Mouse (Mus musculus) neural tube, embryonic 13.5 days (tissue): Measurements from ENCODE around the gene Cd69. TPM values are rescaled to one million over a fixed set of nuclear protein-coding genes. Genes with fewer than 3 reads are reported as not detected.

Experiments used
- ATAC-seq: fragments of 200-750 bp; cut with Nextera tagmentation; 2 replicates; pipeline ENCODE4 v1.8.0; 2017; ENCODE audit warnings: low read depth, mild to moderate bottlenecking, moderate TSS enrichment, moderate library complexity
- H3K27ac ChIP-seq: fragments of 300-500 bp; sonication (generic); replicated peaks from 2 replicates; pipeline ENCODE4 v1.5.1; 2015; ENCODE audit warnings: moderate library complexity, mild to moderate bottlenecking, inconsistent platforms
- H3K27me3 ChIP-seq: fragments of 300-500 bp; sonication (generic); 2 replicates; pipeline ENCODE4 v1.6.1; 2015; ENCODE audit warnings: mild to moderate bottlenecking, inconsistent platforms
- H3K36me3 ChIP-seq: fragments of 300-500 bp; sonication (generic); 2 replicates; pipeline ENCODE4 v1.6.1; 2015; ENCODE audit warnings: mild to moderate bottlenecking, inconsistent platforms
- H3K4me1 ChIP-seq: fragments of 300-500 bp; sonication (generic); replicated peaks from 2 replicates; pipeline ENCODE4 v1.6.1; 2015; ENCODE audit warnings: inconsistent platforms
- H3K4me2 ChIP-seq: fragments of 300-500 bp; sonication (generic); 2 replicates; pipeline ENCODE4 v1.6.1; 2015; ENCODE audit warnings: inconsistent platforms, mild to moderate bottlenecking, moderate library complexity
- H3K4me3 ChIP-seq: fragments of 300-500 bp; sonication (generic); 2 replicates; pipeline ENCODE4 v1.5.1; 2015; ENCODE audit warnings: mild to moderate bottlenecking, inconsistent platforms
- H3K9ac ChIP-seq: fragments of 300-500 bp; sonication (generic); 2 replicates; pipeline ENCODE4 v1.6.1; 2015; ENCODE audit warnings: moderate library complexity, mild to moderate bottlenecking, inconsistent platforms
- H3K9me3 ChIP-seq: fragments of 300-500 bp; sonication (generic); 2 replicates; pipeline ENCODE4 v1.6.1; 2016; ENCODE audit warnings: inconsistent platforms
- WGBS: fragments of 180-500 bp; shearing (Covaris S2); methylation state at CpG from one replicate; pipeline ENCODE4 v1.1.7; 2015; 5-methylcytosine and 5-hydroxymethylcytosine counted together
- polyA plus RNA-seq: library from polyadenylated mRNA; unstranded; fragments of >200 nt; fragmentation: Nextera tagmentation; extraction: Ambion mirVana; gene quantifications from 2 replicates; pipeline ENCODE4 v1.2.1, GENCODE M21; 2015

The Cd69 gene
- polyA plus RNA-seq, 1 experiment from 2014 or later = not detected

DNA sequence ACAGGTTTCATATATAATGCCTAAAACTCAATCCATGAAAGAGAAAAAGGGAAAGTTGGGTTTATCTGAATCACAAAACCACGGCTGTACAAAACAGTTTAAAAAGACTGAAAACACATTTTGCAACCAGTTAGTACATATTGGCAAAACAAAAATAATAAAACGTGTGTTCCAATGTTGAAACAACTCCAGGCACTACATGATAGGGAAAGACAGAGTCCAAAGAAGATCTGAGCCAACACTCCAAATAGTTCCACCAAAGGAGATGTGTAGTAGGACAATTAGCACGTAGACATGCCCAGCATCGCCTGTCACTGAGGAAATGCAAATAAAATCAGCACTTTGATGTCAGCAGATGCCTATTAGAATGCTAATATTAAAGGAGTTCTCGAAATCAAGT, 33.8 kb downstream of the Cd69 start:
- Histone ChIP-seq H3K9me3 (no peaks in the 10 kb centered on the region), H3K27ac (no peak overlapping the region), H3K36me3 (no peaks in the 10 kb centered on the region), H3K4me1 (peaks cover 3% of the 10 kb centered on the region; the same call in 1 of the 2 replicates), H3K27me3 (no peaks in the 10 kb centered on the region), H3K4me2 (no peak overlapping the region), H3K9ac (no peak overlapping the region), H3K4me3 (no peak overlapping the region)
- ATAC-seq = no peak
- 70% methylated on average over 5 of the region's 5 CpGs for WGBS

DNA sequence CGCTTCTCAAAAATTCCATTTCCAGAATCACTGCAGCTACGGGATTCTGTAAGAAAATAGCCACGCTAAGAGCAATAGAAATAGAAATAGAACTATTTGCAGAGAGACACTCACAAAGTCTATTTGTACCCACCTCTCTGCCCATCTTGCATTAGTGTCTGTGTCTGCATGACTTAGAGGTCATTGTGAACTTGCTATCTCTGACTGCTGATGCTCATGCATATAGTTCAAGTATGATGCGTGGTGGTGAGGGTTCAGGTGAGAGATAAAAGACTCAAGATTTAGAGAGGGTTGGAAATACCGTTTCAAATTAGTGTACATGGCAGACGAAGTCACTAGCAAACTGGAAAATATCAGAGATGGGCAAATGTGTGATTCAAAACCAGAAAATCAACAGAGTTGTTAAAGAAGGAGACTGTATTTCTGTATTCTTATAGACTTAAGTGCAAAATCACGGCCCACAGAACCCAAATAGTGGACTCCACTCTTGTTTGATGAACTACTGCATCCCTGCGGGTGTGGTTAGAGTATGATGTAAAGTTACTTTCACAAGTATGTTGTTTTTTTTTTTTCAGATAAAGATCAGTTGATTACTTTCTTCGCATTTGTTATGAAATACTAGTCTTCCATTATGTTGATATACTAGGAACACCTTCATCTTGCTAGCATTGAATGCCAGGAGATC, 35.5 kb downstream of the Cd69 start:
- Histone ChIP-seq H3K27ac (no peak overlapping the region), H3K4me2 (no peak overlapping the region), H3K4me3 (no peak overlapping the region), H3K27me3 (no peaks in the 10 kb centered on the region), H3K4me1 (peaks cover 3% of the 10 kb centered on the region; the same call in 1 of the 2 replicates), H3K9me3 (no peaks in the 10 kb centered on the region), H3K9ac (no peak overlapping the region), H3K36me3 (no peaks in the 10 kb centered on the region)
- 88% methylated on average over 9 of the region's 9 CpGs for WGBS
- ATAC-seq = no peak

GRCm38 (mm10) chr6:129238275-129239038, 36.8 kb downstream of the Cd69 start:
- peak; percentile 82 for ATAC-seq
- Histone ChIP-seq H3K4me1 (peaks cover 3% of the 10 kb centered on the region; the same call in 1 of the 2 replicates), H3K27me3 (no peaks in the 10 kb centered on the region), H3K9ac (peak overlapping the region; percentile 41), H3K9me3 (no peaks in the 10 kb centered on the region), H3K27ac (no peak overlapping the region), H3K36me3 (no peaks in the 10 kb centered on the region), H3K4me2 (peak overlapping the region; percentile 65), H3K4me3 (peak overlapping the region; percentile 46)
- 13% methylated on average over 14 of the region's 14 CpGs for WGBS

DNA sequence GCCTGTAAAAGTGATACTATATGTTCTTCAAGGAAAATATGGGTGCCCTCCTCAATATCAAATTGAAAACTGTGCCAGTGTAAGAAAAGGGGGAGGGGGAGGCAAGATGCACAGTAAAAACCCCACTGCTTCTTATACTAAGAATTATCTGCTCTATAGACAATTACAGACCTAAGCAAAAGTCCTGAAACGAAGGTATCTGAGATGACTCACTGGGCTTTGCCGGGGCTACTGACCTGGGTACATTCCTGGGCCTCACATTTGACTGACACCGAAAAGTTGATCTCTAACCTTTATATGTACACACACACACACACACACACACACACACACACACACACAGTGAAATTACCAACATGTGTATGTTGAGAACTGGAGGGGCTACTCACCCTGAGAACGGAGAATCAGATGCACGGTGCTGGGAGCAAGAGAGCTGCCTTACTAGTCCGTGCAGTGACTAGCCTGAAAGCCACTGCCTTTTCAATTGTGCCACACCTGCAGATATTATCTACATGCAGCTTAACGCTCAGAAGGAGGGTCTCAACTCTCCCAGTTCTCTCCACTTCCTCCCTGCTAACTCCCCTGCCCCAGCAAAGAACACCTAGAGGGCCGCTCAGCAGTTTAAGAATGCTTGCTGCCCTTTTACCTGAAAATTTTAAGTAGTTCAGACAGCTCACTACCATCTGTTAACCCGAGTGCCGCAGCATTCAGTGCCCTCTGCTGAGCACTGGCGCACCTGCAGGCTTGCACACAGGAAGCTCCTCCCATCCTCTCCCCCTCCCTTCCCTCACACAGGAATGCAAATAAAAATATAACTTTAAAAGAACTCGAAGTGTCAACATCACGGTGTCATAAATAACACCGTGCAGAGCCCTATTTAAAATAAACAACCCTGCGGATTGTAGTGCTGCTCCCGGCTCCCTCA, 37.6 kb downstream of the Cd69 start:
- peaks cover 3% of the 10 kb centered on the region; the same call in 1 of the 2 replicates for H3K4me1 ChIP-seq
- peak overlapping the region; percentile 65 for H3K4me2 ChIP-seq
- no peaks in the 10 kb centered on the region for H3K9me3 ChIP-seq
- H3K27me3 ChIP-seq = no peaks in the 10 kb centered on the region
- no peaks in the 10 kb centered on the region for H3K36me3 ChIP-seq
- H3K4me3 ChIP-seq = peak overlapping the region; percentile 46
- WGBS = 23% methylated on average over 16 of the region's 16 CpGs
- no peak overlapping the region for H3K27ac ChIP-seq
- peak; percentile 98 for ATAC-seq
- H3K9ac ChIP-seq = peak overlapping the region; percentile 41

DNA sequence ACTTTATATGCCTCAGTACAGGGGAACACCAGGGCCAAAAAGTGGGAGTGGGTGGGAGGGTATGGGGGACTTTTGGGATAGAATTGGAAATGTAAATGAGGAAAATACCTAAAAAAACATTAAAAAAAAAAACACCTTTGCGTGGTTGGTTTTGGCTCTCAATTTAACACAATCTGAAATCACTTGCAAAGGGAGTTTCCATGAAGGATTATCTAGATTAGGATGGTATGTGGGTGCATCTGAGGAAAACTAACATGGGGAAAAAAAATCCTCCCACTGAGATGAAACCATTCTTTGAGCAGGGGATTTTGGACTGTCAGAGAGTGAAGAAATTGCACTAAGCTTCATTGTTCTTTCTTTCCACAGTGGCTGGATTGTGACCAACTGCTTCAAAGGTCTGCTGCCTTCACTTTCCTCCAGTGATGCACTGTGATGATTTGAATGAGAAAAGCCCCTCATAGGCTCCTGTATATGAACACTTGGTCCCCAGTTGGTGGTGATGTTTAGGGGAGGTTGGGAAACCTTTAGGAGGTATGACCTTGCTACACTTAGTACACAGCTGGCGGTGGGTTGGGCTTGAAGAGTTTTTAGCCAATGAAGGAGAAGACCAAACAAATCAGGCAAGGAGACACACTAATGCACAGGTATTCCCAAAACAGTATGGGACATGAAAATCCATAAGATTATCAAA, 38.4 kb downstream of the Cd69 start:
- H3K4me1 ChIP-seq = peaks cover 3% of the 10 kb centered on the region; the same call in 1 of the 2 replicates
- H3K27ac ChIP-seq = no peak overlapping the region
- H3K27me3 ChIP-seq = no peaks in the 10 kb centered on the region
- H3K9me3 ChIP-seq = no peaks in the 10 kb centered on the region
- no peak overlapping the region for H3K4me3 ChIP-seq
- H3K36me3 ChIP-seq = no peaks in the 10 kb centered on the region
- no peak overlapping the region for H3K9ac ChIP-seq
- 88% methylated on average over 2 of the region's 2 CpGs for WGBS
- no peak overlapping the region for H3K4me2 ChIP-seq
- no peak for ATAC-seq

DNA sequence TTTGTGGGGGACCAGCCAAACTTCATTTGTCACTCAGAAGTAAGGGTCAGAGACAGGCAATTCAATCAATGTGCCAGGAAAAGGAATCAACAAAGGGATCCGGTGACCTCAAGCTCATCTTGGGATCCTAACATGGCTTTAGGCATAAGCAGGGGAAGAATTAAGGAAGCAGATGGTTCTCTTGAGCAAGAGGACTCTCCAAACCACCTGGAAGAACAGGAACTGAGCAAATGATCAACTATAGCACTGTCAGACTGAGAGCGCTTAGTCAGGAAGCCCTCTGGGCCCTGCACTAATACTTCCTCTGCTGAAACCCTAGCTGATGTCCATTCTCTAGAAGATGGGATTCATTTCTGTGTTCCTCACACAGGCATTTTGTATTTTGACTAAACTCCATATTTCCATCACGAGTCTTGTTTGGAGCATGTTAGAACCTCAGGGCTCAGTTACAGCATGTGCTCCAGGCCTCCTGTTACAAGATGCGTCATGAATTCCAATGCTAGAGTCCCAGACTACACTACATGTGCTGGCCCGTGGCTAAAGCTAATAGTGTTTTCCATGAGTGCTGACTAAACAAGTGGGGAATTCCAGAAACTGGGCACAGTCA, 39.3 kb downstream of the Cd69 start:
- Histone ChIP-seq H3K4me1 (peaks cover 3% of the 10 kb centered on the region; the same call in 1 of the 2 replicates), H3K9ac (no peak overlapping the region), H3K27ac (no peak overlapping the region), H3K4me3 (no peak overlapping the region), H3K27me3 (no peaks in the 10 kb centered on the region), H3K4me2 (no peak overlapping the region), H3K9me3 (no peaks in the 10 kb centered on the region), H3K36me3 (no peaks in the 10 kb centered on the region)
- 89% methylated on average over 5 of the region's 5 CpGs for WGBS
- no peak for ATAC-seq

DNA sequence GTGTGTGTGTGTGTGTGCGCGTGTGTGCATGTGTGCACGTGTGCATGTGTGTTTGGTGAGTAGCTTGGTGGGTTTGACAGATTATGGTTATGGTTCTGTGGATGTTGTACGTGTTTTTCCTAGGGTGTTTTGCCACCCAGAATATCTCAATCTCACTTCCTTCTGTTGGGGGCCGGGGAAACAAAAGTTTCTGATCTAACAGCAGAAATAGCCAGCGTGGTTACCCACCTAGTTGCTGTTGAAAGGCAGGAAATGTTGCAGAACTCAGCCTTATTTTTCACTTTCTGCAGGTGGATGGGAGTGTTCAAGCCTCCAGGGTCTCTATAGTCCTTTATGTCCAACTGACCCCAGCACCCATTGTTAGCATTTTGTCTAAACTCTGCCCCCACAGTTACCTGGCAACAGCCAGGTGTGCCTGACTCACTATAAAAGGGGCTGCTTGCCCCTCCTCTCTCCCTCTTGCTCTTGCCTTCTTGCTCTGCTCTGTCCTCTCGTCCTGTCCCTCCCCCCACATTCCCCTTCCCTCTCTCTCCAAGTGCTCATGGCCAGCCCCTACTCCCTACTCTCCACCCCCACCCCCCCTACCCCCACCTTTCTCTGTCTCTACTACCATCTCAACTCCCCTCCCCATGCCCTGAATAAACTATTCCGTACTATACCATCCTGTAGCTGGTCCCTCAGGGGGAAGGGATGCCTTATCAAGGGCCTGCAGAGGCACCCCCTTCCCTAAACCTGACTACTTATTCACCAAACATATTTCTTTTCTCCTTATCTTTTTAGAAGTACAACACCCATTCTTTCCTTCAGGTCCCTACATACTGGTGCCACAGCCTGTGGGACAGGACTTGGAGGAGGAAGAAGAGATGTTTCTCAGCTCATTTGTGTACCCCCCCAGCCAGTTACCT, 40.5 kb downstream of the Cd69 start:
- Histone ChIP-seq H3K9me3 (no peaks in the 10 kb centered on the region), H3K4me3 (no peak overlapping the region), H3K9ac (no peak overlapping the region), H3K27me3 (no peaks in the 10 kb centered on the region), H3K4me2 (no peak overlapping the region), H3K27ac (no peak overlapping the region), H3K36me3 (no peaks in the 10 kb centered on the region), H3K4me1 (peaks cover 3% of the 10 kb centered on the region; the same call in 1 of the 2 replicates)
- ATAC-seq = no peak
- WGBS = 75% methylated on average over 8 of the region's 8 CpGs

GRCm38 (mm10) chr6:129233955-129234369, 41.3 kb downstream of the Cd69 start:
- no peak for ATAC-seq
- H3K4me1 ChIP-seq = peaks cover 3% of the 10 kb centered on the region; the same call in 1 of the 2 replicates
- WGBS = 91% methylated on average over 11 of the region's 18 CpGs
- H3K9ac ChIP-seq = no peak overlapping the region
- no peaks in the 10 kb centered on the region for H3K36me3 ChIP-seq
- H3K27me3 ChIP-seq = no peaks in the 10 kb centered on the region
- no peak overlapping the region for H3K4me3 ChIP-seq
- no peak overlapping the region for H3K4me2 ChIP-seq
- no peak overlapping the region for H3K27ac ChIP-seq
- H3K9me3 ChIP-seq = no peaks in the 10 kb centered on the region

DNA sequence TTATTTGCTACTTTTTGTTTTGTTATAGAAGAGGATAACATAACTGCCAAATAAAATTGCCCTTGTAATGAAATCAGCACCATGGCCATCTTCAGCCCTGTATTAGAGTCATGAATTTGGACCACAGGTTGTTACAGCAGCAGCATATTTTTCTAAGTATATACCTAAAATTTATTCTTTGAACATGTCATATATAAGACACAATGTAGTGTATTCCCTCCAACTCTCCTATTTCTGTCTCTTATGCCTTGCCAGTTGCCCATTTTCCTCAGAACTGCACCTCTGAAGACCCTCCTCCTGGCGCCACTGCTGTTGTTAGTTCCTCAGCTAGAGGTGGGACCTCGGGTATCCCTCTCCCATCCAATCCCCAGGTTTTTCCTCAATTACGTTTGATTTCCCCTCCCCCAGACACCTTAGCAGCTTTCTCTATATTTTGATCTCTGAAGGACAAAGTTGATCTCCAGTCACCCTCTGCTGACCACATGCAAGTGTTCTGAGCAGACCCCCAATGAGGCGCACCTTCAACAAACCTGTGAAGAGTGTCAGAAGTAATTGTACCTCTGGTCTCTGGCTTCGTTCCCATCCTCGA, 41.8 kb downstream of the Cd69 start:
- WGBS = 88% methylated on average over 6 of the region's 6 CpGs
- Histone ChIP-seq H3K27ac (no peak overlapping the region), H3K36me3 (no peaks in the 10 kb centered on the region), H3K4me2 (no peak overlapping the region), H3K9me3 (no peaks in the 10 kb centered on the region), H3K9ac (no peak overlapping the region), H3K4me1 (peaks cover 3% of the 10 kb centered on the region; the same call in 1 of the 2 replicates), H3K27me3 (no peaks in the 10 kb centered on the region), H3K4me3 (no peak overlapping the region)
- no peak for ATAC-seq

DNA sequence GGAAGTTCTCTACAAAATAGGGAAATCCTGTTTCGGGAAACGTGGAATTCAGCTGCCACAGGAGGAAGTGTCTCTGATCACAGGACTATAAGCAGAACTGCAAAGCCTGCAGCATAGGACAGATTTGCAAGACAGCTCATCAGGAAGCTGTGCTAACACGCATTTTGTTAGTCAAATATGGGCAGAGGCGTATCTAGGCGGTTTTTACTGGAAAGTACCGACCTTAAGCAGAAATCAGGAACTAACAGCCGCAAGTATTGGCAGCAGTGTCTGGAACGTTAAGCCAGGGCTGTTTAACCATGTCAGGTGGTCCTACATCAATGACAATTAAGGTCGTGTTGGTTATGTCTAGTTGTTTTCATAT, 42.4 kb downstream of the Cd69 start:
- Histone ChIP-seq H3K4me2 (no peak overlapping the region), H3K27me3 (no peaks in the 10 kb centered on the region), H3K9ac (no peak overlapping the region), H3K36me3 (no peaks in the 10 kb centered on the region), H3K9me3 (no peaks in the 10 kb centered on the region), H3K27ac (no peak overlapping the region), H3K4me1 (peaks cover 3% of the 10 kb centered on the region; the same call in 1 of the 2 replicates), H3K4me3 (no peak overlapping the region)
- WGBS = 84% methylated on average over 9 of the region's 9 CpGs
- no peak for ATAC-seq
